Mouse (Mus musculus) midbrain, postnatal 0 days (tissue): ENCODE measurements around the gene Phf19. TPM values are rescaled to one million over a fixed set of nuclear protein-coding genes. Genes with fewer than 3 reads are reported as not detected.

Source experiments
- ATAC-seq: fragments of 200-750 bp; cut with Nextera tagmentation; 2 replicates; pipeline ENCODE4 v1.8.0; 2017; ENCODE audit warnings: moderate number of reproducible peaks, mild to moderate bottlenecking, moderate TSS enrichment, moderate library complexity; ENCODE audit not compliant: low FRiP score
- DNase-seq: peaks from one replicate; pipeline ENCODE4 v3.0.0-alpha.2; 2015; ENCODE audit warnings: low spot score
- H3K27ac ChIP-seq: fragments of 300-500 bp; sonication (generic); 2 replicates; pipeline ENCODE4 v1.5.1; 2014; ENCODE audit warnings: low read depth, mild to moderate bottlenecking, low read length, mixed read lengths
- H3K27me3 ChIP-seq: fragments of 300-500 bp; sonication (generic); 2 replicates; pipeline ENCODE4 v1.6.1; 2014; ENCODE audit warnings: low read length, control low read depth, mixed read lengths; ENCODE audit not compliant: insufficient read depth
- H3K36me3 ChIP-seq: fragments of 300-500 bp; sonication (generic); 2 replicates; pipeline ENCODE4 v1.6.1; 2014; ENCODE audit warnings: low read length, control low read depth, mixed read lengths; ENCODE audit not compliant: insufficient read depth
- H3K4me1 ChIP-seq: fragments of 300-500 bp; sonication (generic); 2 replicates; pipeline ENCODE4 v1.6.1; 2014; ENCODE audit warnings: mild to moderate bottlenecking, control low read depth, antibody characterized with exemption, low read length, mixed read lengths; ENCODE audit not compliant: insufficient read depth
- H3K4me2 ChIP-seq: fragments of 300-500 bp; sonication (generic); 2 replicates; pipeline ENCODE4 v1.6.1; 2014; ENCODE audit warnings: low read depth, mild to moderate bottlenecking, low read length, mixed read lengths; ENCODE audit not compliant: poor library complexity, severe bottlenecking
- H3K4me3 ChIP-seq: fragments of 300-500 bp; sonication (generic); 2 replicates; pipeline ENCODE4 v1.5.1; 2014; ENCODE audit warnings: low read depth, mild to moderate bottlenecking, low read length, moderate library complexity
- H3K9ac ChIP-seq: fragments of 300-500 bp; sonication (generic); replicated peaks from 2 replicates; pipeline ENCODE4 v1.6.1; 2014; ENCODE audit warnings: mild to moderate bottlenecking, low read length, moderate library complexity, mixed read lengths; ENCODE audit not compliant: poor library complexity, severe bottlenecking
- H3K9me3 ChIP-seq: fragments of 300-500 bp; sonication (generic); 2 replicates; pipeline ENCODE4 v1.6.1; 2016; ENCODE audit warnings: low read length, control low read depth
- CTCF ChIP-seq: IDR thresholded peaks from 2 replicates; pipeline ENCODE4 v1.5.1; 2016; ENCODE audit warnings: antibody characterized with exemption, mild to moderate bottlenecking
- WGBS: fragments of 180-500 bp; shearing (Covaris S2); extraction: QIAGEN DNeasy Blood & Tissue Kit; methylation state at CpG from one replicate; pipeline ENCODE4 v1.1.7; 2014; 5-methylcytosine and 5-hydroxymethylcytosine counted together
- polyA plus RNA-seq: library from polyadenylated mRNA; unstranded; fragments of >200 nt; fragmentation: Nextera tagmentation; extraction: Ambion mirVana; gene quantifications from 2 replicates; pipeline ENCODE4 v1.2.1, GENCODE M21; 2015
- total RNA-seq: library from RNA; depleted of rRNA; stranded (reverse); fragments of >200 nt; gene quantifications from 2 replicates; pipeline ENCODE4 v1.2.3, GENCODE M21; 2014

Phf19 gene
- total and polyA plus RNA-seq, 2 experiments from 2014 or later: 1.3 to 2.1 TPM

DNA sequence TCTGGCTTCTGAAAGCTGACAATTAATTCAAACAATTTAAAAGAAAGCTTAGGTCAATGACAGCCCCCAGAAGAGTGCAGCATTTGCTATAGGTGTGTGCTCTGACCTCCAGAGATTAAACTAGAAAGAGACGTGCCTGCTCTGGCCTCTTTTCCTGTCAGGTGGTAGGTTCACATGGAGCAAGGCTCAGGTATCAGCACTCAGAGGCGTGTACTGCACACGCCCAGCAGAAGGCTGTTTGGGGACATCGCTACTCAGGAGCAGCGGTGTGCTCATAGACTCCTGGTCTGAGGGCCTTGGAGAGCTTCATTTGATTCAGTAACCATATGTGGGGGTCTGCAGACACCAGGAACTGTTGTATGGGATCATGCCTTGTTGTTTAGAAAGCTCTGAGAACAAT lies 13.5 kb upstream of the Phf19 start:
- DNase-seq: no peak
- Histone ChIP-seq H3K27me3 (no peaks in the 10 kb centered on the region), H3K9me3 (no peaks in the 10 kb centered on the region), H3K4me3 (no peak overlapping the region), H3K4me1 (no peaks in the 10 kb centered on the region), H3K36me3 (no peaks in the 10 kb centered on the region), H3K4me2 (no peak overlapping the region), H3K9ac (no peak overlapping the region), H3K27ac (no peak overlapping the region)
- 80% methylated on average over 5 of the region's 5 CpGs for WGBS
- no peak for TF ChIP-seq CTCF
- ATAC-seq: no peak

DNA sequence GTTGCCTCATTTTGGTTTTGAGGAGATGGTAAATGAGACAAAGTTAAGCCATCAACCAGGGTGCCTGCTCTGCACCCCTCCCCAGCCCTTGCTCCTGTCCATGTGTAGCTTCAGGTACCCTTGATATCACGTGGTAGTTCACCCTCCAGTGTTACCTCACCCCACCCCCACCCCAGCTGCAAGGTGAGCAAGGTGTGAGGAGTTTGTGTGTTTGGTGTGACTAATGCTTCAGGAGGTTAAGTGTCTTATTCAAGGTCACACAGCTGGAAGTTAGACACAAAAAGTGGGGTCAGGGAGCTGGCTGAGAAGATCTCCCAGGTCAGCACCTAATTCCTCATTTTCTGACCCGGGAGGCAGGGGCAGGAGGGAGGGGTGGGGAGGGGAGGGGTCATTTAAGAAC lies 8.9 kb upstream of the Phf19 start:
- H3K4me1 ChIP-seq: no peaks in the 10 kb centered on the region
- 31% methylated on average over 2 of the region's 2 CpGs for WGBS
- H3K4me3 ChIP-seq: no peak overlapping the region
- no peak for DNase-seq
- no peak for ATAC-seq
- no peak for TF ChIP-seq CTCF
- no peak overlapping the region for H3K9ac ChIP-seq
- H3K27ac ChIP-seq: no peak overlapping the region
- H3K27me3 ChIP-seq: no peaks in the 10 kb centered on the region
- H3K9me3 ChIP-seq: no peaks in the 10 kb centered on the region
- no peak overlapping the region for H3K4me2 ChIP-seq
- H3K36me3 ChIP-seq: no peaks in the 10 kb centered on the region

DNA sequence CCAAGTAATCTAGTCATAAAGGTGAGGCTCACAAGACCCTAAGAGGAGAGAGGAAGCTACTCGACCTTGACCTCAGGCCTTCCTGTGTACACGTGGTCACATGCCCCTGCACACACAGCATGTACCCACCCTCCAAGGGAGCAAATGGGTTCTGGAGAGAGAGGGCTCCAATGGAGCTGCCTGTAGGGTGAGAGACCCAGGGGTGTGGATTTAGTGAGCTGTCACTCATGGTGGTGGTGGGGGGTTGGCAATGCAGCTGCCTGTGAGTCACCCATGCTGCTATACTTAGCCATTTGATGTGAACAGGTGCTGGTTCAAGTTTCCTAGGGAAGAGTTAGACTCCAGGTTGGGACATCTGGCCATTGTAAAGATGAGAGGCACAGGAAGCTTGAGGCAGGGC lies 6.3 kb upstream of the Phf19 start:
- ATAC-seq (no peak), DNase-seq (no peak)
- WGBS: 56% methylated on average over 2 of the region's 2 CpGs
- Histone ChIP-seq H3K4me2 (no peak overlapping the region), H3K4me3 (no peak overlapping the region), H3K9ac (no peak overlapping the region), H3K27me3 (0 out of 2 replicates have a peak, but pooled peaks cover 3% of the 10 kb centered on the region), H3K4me1 (no peaks in the 10 kb centered on the region), H3K27ac (no peak overlapping the region), H3K36me3 (no peaks in the 10 kb centered on the region), H3K9me3 (no peaks in the 10 kb centered on the region)
- TF ChIP-seq CTCF: no peak

DNA sequence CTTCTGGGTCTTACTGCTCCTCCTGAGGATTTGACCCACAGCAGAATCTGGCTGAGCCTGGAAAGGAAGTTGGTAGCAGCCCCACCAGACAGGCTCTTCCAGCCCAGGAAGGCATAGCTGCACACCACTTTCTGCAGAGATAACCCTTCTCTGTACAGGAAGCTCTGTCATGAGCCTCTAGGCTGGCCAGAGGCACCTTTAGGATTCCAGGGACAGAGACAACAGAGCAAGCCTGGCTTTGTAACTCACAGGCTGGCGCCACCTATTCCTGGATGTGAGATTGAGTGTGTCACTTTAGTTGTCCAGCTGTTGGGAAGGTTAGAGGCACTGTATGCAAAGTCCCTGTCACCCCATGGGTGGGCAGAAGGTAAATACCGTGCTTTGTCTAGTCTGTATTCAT lies 1.3 kb upstream of the Phf19 start:
- ATAC-seq: no peak
- 58% methylated on average over 2 of the region's 2 CpGs for WGBS

DNA sequence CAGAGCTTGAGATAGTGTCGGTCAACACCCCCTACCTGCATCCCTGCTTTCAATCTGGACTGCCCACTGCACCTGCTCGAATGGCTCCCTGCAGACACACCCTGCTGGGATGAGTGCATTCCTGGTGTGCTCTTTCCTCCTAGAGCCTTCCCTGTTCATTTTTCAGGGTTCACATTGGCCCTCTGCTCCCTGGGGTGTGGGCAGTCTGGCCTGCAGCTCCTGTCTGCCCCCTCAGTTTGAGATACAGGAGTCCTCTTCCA lies 927 bp upstream of the Phf19 start:
- H3K4me3 ChIP-seq: peak overlapping the region; percentile 54; the same call in 1 of the 2 replicates
- DNase-seq (no peak), ATAC-seq (no peak)
- H3K4me1 ChIP-seq: peaks cover 3% of the 10 kb centered on the region; the same call in 1 of the 2 replicates
- WGBS: 12% methylated on average over 2 of the region's 2 CpGs
- peak overlapping the region; percentile 97 for H3K4me2 ChIP-seq
- no peak overlapping the region for H3K27ac ChIP-seq
- no peaks in the 10 kb centered on the region for H3K36me3 ChIP-seq
- H3K9ac ChIP-seq: no peak overlapping the region
- 0 out of 2 replicates have a peak, but pooled peaks cover 6% of the 10 kb centered on the region for H3K27me3 ChIP-seq
- H3K9me3 ChIP-seq: no peaks in the 10 kb centered on the region
- TF ChIP-seq CTCF: no peak

More for the DNA sequence above, 1.3 kb upstream of the Phf19 start:
- no peak overlapping the region for H3K9ac ChIP-seq
- H3K4me2 ChIP-seq: peak overlapping the region; percentile 97; the same call in 1 of the 2 replicates
- H3K27me3 ChIP-seq: 0 out of 2 replicates have a peak, but pooled peaks cover 6% of the 10 kb centered on the region
- H3K4me3 ChIP-seq: no peak overlapping the region
- no peak for DNase-seq
- H3K4me1 ChIP-seq: peaks cover 3% of the 10 kb centered on the region; the same call in 1 of the 2 replicates
- no peaks in the 10 kb centered on the region for H3K9me3 ChIP-seq
- no peaks in the 10 kb centered on the region for H3K36me3 ChIP-seq
- no peak overlapping the region for H3K27ac ChIP-seq
- no peak for TF ChIP-seq CTCF

DNA sequence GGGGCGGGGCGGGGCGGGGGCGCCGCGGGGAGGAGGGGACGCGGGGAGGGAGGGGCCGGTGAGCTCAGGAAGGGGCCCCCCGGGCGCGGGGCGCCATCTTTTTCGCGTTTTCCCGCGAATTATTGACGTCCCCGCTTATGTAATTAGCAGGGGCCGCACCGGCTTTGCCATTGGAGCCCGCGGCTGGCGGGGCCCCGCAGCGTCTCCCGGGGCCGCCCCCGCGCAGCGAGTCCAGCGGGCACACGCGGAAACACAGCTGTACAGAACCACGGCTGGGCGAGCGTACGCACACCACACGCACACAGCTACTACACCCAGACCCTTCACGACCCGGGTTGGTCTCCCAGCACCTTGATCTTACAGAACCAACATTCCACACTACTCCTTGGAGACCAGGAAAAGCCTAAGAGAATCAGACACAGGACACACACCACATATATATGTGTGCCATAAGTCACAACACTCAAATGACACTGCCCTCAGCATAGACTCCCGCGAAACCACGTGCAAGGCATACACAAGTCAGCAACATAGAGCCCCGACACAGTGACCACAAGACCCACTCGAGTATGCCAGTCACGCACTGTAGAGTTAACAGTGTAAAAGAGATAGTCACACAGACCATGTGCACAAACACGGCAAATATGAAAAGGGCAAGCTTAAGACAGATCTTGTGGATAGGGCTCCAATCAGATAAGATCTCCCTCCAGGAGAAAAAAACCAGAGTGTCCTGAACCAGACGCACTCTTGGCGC lies 420 bp upstream of the Phf19 start:
- no peak overlapping the region for H3K27ac ChIP-seq
- WGBS: 2% methylated on average over 45 of the region's 50 CpGs
- ATAC-seq: peak; percentile 78
- no peaks in the 10 kb centered on the region for H3K36me3 ChIP-seq
- peaks cover 3% of the 10 kb centered on the region; the same call in 1 of the 2 replicates for H3K4me1 ChIP-seq
- peak overlapping the region; percentile 59 for H3K9ac ChIP-seq
- H3K4me3 ChIP-seq: peak overlapping the region; percentile 54
- no peaks in the 10 kb centered on the region for H3K9me3 ChIP-seq
- H3K27me3 ChIP-seq: 0 out of 2 replicates have a peak, but pooled peaks cover 6% of the 10 kb centered on the region
- H3K4me2 ChIP-seq: peak overlapping the region; percentile 97
- peak; percentile 40 for DNase-seq
- TF ChIP-seq CTCF: no peak
